Mouse (Mus musculus) megakaryocyte, embryonic 14.5 days (primary cell): ENCODE data around the gene Etfbkmt. TPM values are rescaled to one million over a fixed set of nuclear protein-coding genes. Genes with fewer than 3 reads are reported as not detected.
A peak's percentile ranks its signal among the peaks of the same experiment; 100 is the strongest.

Source experiments
- H3K27me3 ChIP-seq: replicated peaks from 2 replicates; pipeline ENCODE3; 2012; ENCODE audit warnings: inconsistent platforms
- H3K36me3 ChIP-seq: replicated peaks from 2 replicates; pipeline ENCODE3; 2012; ENCODE audit warnings: low read length, inconsistent platforms, mixed read lengths
- H3K4me1 ChIP-seq: 2 replicates; pipeline ENCODE4 v1.6.1; 2012; ENCODE audit warnings: inconsistent platforms
- H3K4me3 ChIP-seq: replicated peaks from 2 replicates; pipeline ENCODE3; 2012; ENCODE audit warnings: moderate library complexity, mild to moderate bottlenecking, inconsistent platforms
- H3K9me3 ChIP-seq: 2 replicates; pipeline ENCODE4 v1.6.1; 2012; ENCODE audit warnings: inconsistent platforms
- FLI1 ChIP-seq: IDR thresholded peaks from 2 replicates; pipeline ENCODE4 v1.6.1; 2012; ENCODE audit warnings: low read length, inconsistent platforms, mixed read lengths
- GATA1 ChIP-seq: IDR thresholded peaks from 3 replicates; pipeline ENCODE4 v1.6.1; 2012; ENCODE audit warnings: mixed read lengths, low read length, inconsistent platforms, borderline replicate concordance
- polyA plus RNA-seq: library from polyadenylated mRNA; stranded (reverse); fragments of >175 nt; gene quantifications from 2 replicates; pipeline ENCODE4 v1.2.3, GENCODE M21; 2012; ENCODE audit warnings: low replicate concordance; ENCODE audit not compliant: insufficient read depth

The Etfbkmt gene
- polyA plus RNA-seq, result 0.64 TPM in 1 of 2 replicates, not detected in the other

- Histone ChIP-seq H3K4me3 (no peak within 1 kb of the TSS), H3K9me3 (peaks cover 5% of the 10 kb centered on the region; the same call in 1 of the 2 replicates), H3K4me1 (peaks cover 64% of the 10 kb centered on the region), H3K36me3 (peaks cover 25% of the 10 kb centered on the region), H3K27me3 (no peaks in the 10 kb centered on the region)
- TF ChIP-seq FLI1, result no peak
- TF ChIP-seq GATA1, result no peak
Measured at GRCm38 (mm10) chr6:149139471-149139870, at the start of gene Etfbkmt. Gene Etfbkmt (plus strand): TSS chr6:149139849.

- no peaks in the 10 kb centered on the region for H3K9me3 ChIP-seq
Measured at GRCm38 (mm10) chr6:149092406-149092805, 47.2 kb upstream of the Etfbkmt start.

GRCm38 (mm10) chr6:149093465-149093864 lies 46.2 kb upstream of the Etfbkmt start:
- TF ChIP-seq FLI1, result no peak
- no peak for TF ChIP-seq GATA1
- Histone ChIP-seq H3K36me3 (no peaks in the 10 kb centered on the region), H3K27me3 (no peaks in the 10 kb centered on the region), H3K9me3 (no peaks in the 10 kb centered on the region), H3K4me1 (peaks cover 22% of the 10 kb centered on the region), H3K4me3 (no peak overlapping the region)

More at GRCm38 (mm10) chr6:149092406-149092805, 47.2 kb upstream of the Etfbkmt start:
- Histone ChIP-seq H3K4me3 (no peak overlapping the region), H3K4me1 (peaks cover 22% of the 10 kb centered on the region), H3K27me3 (no peaks in the 10 kb centered on the region), H3K36me3 (no peaks in the 10 kb centered on the region)
- TF ChIP-seq GATA1, result no peak
- TF ChIP-seq FLI1, result no peak

- TF ChIP-seq GATA1 (no peak), FLI1 (no peak)
- H3K4me3 ChIP-seq, result no peak overlapping the region
- no peaks in the 10 kb centered on the region for H3K27me3 ChIP-seq
- H3K36me3 ChIP-seq, result no peaks in the 10 kb centered on the region
- H3K9me3 ChIP-seq, result no peaks in the 10 kb centered on the region
- peaks cover 21% of the 10 kb centered on the region for H3K4me1 ChIP-seq
Measured at GRCm38 (mm10) chr6:149094555-149094954, 45.1 kb upstream of the Etfbkmt start.

GRCm38 (mm10) chr6:149095389-149095788 lies 44.3 kb upstream of the Etfbkmt start:
- no peak overlapping the region for H3K4me3 ChIP-seq
- H3K36me3 ChIP-seq, result no peaks in the 10 kb centered on the region
- peaks cover 24% of the 10 kb centered on the region for H3K4me1 ChIP-seq
- peaks cover 2% of the 10 kb centered on the region for H3K27me3 ChIP-seq
- TF ChIP-seq GATA1, result no peak
- H3K9me3 ChIP-seq, result no peaks in the 10 kb centered on the region

GRCm38 (mm10) chr6:149096233-149096632 lies 43.4 kb upstream of the Etfbkmt start:
- Histone ChIP-seq H3K9me3 (no peaks in the 10 kb centered on the region), H3K27me3 (peaks cover 10% of the 10 kb centered on the region), H3K4me3 (no peak overlapping the region), H3K4me1 (peaks cover 31% of the 10 kb centered on the region), H3K36me3 (no peaks in the 10 kb centered on the region)
- no peak for TF ChIP-seq FLI1
- TF ChIP-seq GATA1, result no peak

- peaks cover 20% of the 10 kb centered on the region for H3K27me3 ChIP-seq
- H3K4me3 ChIP-seq, result no peak overlapping the region
- TF ChIP-seq FLI1 (no peak), GATA1 (no peak)
- H3K9me3 ChIP-seq, result no peaks in the 10 kb centered on the region
- peaks cover 36% of the 10 kb centered on the region for H3K4me1 ChIP-seq
- H3K36me3 ChIP-seq, result no peaks in the 10 kb centered on the region
Measured at GRCm38 (mm10) chr6:149097276-149097675, 42.4 kb upstream of the Etfbkmt start.

GRCm38 (mm10) chr6:149098993-149099392 lies 40.7 kb upstream of the Etfbkmt start:
- H3K36me3 ChIP-seq, result no peaks in the 10 kb centered on the region
- no peak overlapping the region for H3K4me3 ChIP-seq
- no peaks in the 10 kb centered on the region for H3K9me3 ChIP-seq
- H3K27me3 ChIP-seq, result peaks cover 24% of the 10 kb centered on the region
- TF ChIP-seq GATA1, result no peak
- no peak for TF ChIP-seq FLI1
- H3K4me1 ChIP-seq, result peaks cover 31% of the 10 kb centered on the region

GRCm38 (mm10) chr6:149100174-149101075 lies 39.2 kb upstream of the Etfbkmt start:
- peak overlapping the region; percentile 94 for H3K4me3 ChIP-seq
- TF ChIP-seq FLI1 (no peak), GATA1 (no peak)
- peaks cover 27% of the 10 kb centered on the region for H3K27me3 ChIP-seq
- H3K9me3 ChIP-seq, result no peaks in the 10 kb centered on the region
- no peaks in the 10 kb centered on the region for H3K36me3 ChIP-seq
- H3K4me1 ChIP-seq, result peaks cover 18% of the 10 kb centered on the region

GRCm38 (mm10) chr6:149101076-149101942 lies 38.3 kb upstream of the Etfbkmt start, which contains the start of gene Dennd5b:
Gene Dennd5b (minus strand): TSS chr6:149101680.
- H3K4me3 ChIP-seq, result peak within 1 kb of the TSS; percentile 94
- peaks cover 18% of the 10 kb centered on the region for H3K4me1 ChIP-seq
- no peaks in the 10 kb centered on the region for H3K36me3 ChIP-seq
- TF ChIP-seq FLI1 (no peak), GATA1 (no peak)
- H3K9me3 ChIP-seq, result no peaks in the 10 kb centered on the region
- H3K27me3 ChIP-seq, result peaks cover 27% of the 10 kb centered on the region
